Mouse (Mus musculus) MEL (cell line): Measurements from ENCODE around the gene Tbc1d24. TPM values are rescaled to one million over a fixed set of nuclear protein-coding genes. Genes with fewer than 3 reads are reported as not detected.

Experiments used
- DNase-seq: peaks from one replicate; pipeline ENCODE4 v3.0.0; 2011; ENCODE audit warnings: low read depth, low spot score
- H3K27ac ChIP-seq: 2 replicates; pipeline ENCODE4 v1.5.1; 2012; ENCODE audit warnings: low read depth, mild to moderate bottlenecking, control low read depth, low read length, moderate library complexity; ENCODE audit not compliant: control insufficient read depth
- H3K27me3 ChIP-seq, 2 experiments: fragments of 150-350 bp in 1 of 2; sonication (generic) in 1 of 2; 2 replicates each; pipeline ENCODE4 v1.6.1; 2012; ENCODE audit warnings: low read length in 2 of 2, mild to moderate bottlenecking in 2 of 2, improper control_type of control experiment in 1 of 2, moderate library complexity in 1 of 2; ENCODE audit not compliant: insufficient read depth in 2 of 2, control insufficient read depth in 1 of 2
- H3K36me3 ChIP-seq, 2 experiments: 2 replicates each; pipeline ENCODE4 v1.6.1; 2012 to 2014; ENCODE audit warnings: low read length in 2 of 2, improper control_type of control experiment in 1 of 2, inconsistent platforms in 1 of 2, mild to moderate bottlenecking in 1 of 2; ENCODE audit not compliant: insufficient read depth in 2 of 2, control insufficient read depth in 1 of 2
- H3K4me1 ChIP-seq, 2 experiments: fragments of 150-350 bp in 1 of 2; sonication (generic) in 1 of 2; 2 replicates each; pipeline ENCODE4 v1.6.1; 2012; ENCODE audit warnings: low read length in 2 of 2, improper control_type of control experiment in 1 of 2, mild to moderate bottlenecking in 1 of 2; ENCODE audit not compliant: insufficient read depth in 2 of 2, control insufficient read depth in 1 of 2
- H3K4me3 ChIP-seq, 2 experiments: fragments of 150-350 bp in 1 of 2; sonication (generic) in 1 of 2; 2 replicates each; pipeline ENCODE4 v1.5.1; 2012; ENCODE audit warnings: low read depth in 2 of 2, low read length in 2 of 2, mild to moderate bottlenecking in 2 of 2, moderate library complexity in 2 of 2, control low read depth in 1 of 2, improper control_type of control experiment in 1 of 2; ENCODE audit not compliant: control insufficient read depth in 1 of 2, insufficient read depth in 1 of 2
- H3K79me2 ChIP-seq: 2 replicates; pipeline ENCODE4 v1.6.1; 2012; ENCODE audit warnings: mild to moderate bottlenecking, low read length, moderate library complexity; ENCODE audit not compliant: control insufficient read depth, poor library complexity, insufficient read depth
- H3K9ac ChIP-seq: 2 replicates; pipeline ENCODE4 v1.6.1; 2012; ENCODE audit warnings: low read depth, mild to moderate bottlenecking, control low read depth, low read length, moderate library complexity; ENCODE audit not compliant: control insufficient read depth, poor library complexity, severe bottlenecking
- H3K9me3 ChIP-seq: fragments of 150-350 bp; sonication (generic); replicated peaks from 2 replicates; pipeline ENCODE4 v1.6.1; 2012; ENCODE audit warnings: mild to moderate bottlenecking, low read length, improper control_type of control experiment, moderate library complexity; ENCODE audit not compliant: insufficient read depth
- BHLHE40 ChIP-seq: IDR thresholded peaks from 2 replicates; pipeline ENCODE4 v1.6.1; 2012; ENCODE audit warnings: low read depth, mild to moderate bottlenecking, inconsistent platforms, low read length, improper control_type of control experiment, borderline replicate concordance
- CHD2 ChIP-seq: IDR thresholded peaks from 2 replicates; pipeline ENCODE4 v1.6.1; 2011; ENCODE audit warnings: low read length, improper control_type of control experiment
- CTCF ChIP-seq, 3 experiments: IDR thresholded peaks in 2 of 3; conservative IDR thresholded peaks in 1 of 3; 2 replicates each; pipeline ENCODE4 v1.5.1; 2011 to 2012; ENCODE audit warnings: low read length in 3 of 3, low read depth in 2 of 3, mild to moderate bottlenecking in 2 of 3, improper control_type of control experiment in 1 of 3, inconsistent platforms in 1 of 3, mixed read lengths in 1 of 3, moderate library complexity in 1 of 3; ENCODE audit not compliant: control insufficient read depth in 1 of 3, insufficient read depth in 1 of 3, poor library complexity in 1 of 3, severe bottlenecking in 1 of 3
- E2F4 ChIP-seq: IDR thresholded peaks from 2 replicates; pipeline ENCODE4 v1.6.1; 2011; ENCODE audit warnings: low read depth, low read length, improper control_type of control experiment, borderline replicate concordance
- ELF1 ChIP-seq: IDR thresholded peaks from 2 replicates; pipeline ENCODE4 v1.6.1; 2014; ENCODE audit warnings: low read depth, mild to moderate bottlenecking, inconsistent platforms, low read length, improper control_type of control experiment, moderate library complexity
- EP300 ChIP-seq, 2 experiments: IDR thresholded peaks; 2 replicates each; pipeline ENCODE4 v1.6.1; 2011; ENCODE audit warnings: improper control_type of control experiment in 2 of 2, low read length in 2 of 2, low read depth in 1 of 2, mild to moderate bottlenecking in 1 of 2
- ETS1 ChIP-seq: IDR thresholded peaks from 2 replicates; pipeline ENCODE4 v1.6.1; 2012; ENCODE audit warnings: low read depth, mild to moderate bottlenecking, inconsistent platforms, low read length, improper control_type of control experiment, moderate library complexity
- GATA1 ChIP-seq: IDR thresholded peaks from 2 replicates; pipeline ENCODE4 v1.6.1; 2011; ENCODE audit warnings: low read depth, low read length, improper control_type of control experiment
- HCFC1 ChIP-seq: IDR thresholded peaks from 2 replicates; pipeline ENCODE4 v1.6.1; 2012; ENCODE audit warnings: low read depth, mild to moderate bottlenecking, inconsistent platforms, low read length, improper control_type of control experiment, moderate library complexity
- JUND ChIP-seq: IDR thresholded peaks from 2 replicates; pipeline ENCODE4 v1.6.1; 2011; ENCODE audit warnings: low read depth, mild to moderate bottlenecking, improper control_type of control experiment, low read length
- MAFK ChIP-seq: IDR thresholded peaks from 2 replicates; pipeline ENCODE4 v1.6.1; 2011; ENCODE audit warnings: low read depth, mild to moderate bottlenecking, low read length, improper control_type of control experiment, borderline replicate concordance
- MAX ChIP-seq: IDR thresholded peaks from 2 replicates; pipeline ENCODE4 v1.6.1; 2011; ENCODE audit warnings: low read length, improper control_type of control experiment
- MXI1 ChIP-seq: IDR thresholded peaks from 2 replicates; pipeline ENCODE4 v1.6.1; 2011; ENCODE audit warnings: mild to moderate bottlenecking, low read depth, low read length, improper control_type of control experiment
- MYB ChIP-seq: IDR thresholded peaks from 2 replicates; pipeline ENCODE4 v1.6.1; 2011; ENCODE audit warnings: mild to moderate bottlenecking, low read depth, low read length, improper control_type of control experiment
- NELFE ChIP-seq: IDR thresholded peaks from 2 replicates; pipeline ENCODE4 v1.6.1; 2011; ENCODE audit warnings: low read depth, low read length, improper control_type of control experiment
- POLR2A ChIP-seq, 2 experiments: IDR thresholded peaks; 2 replicates each; pipeline ENCODE4 v1.6.1; 2011 to 2012; ENCODE audit warnings: low read length in 2 of 2, mild to moderate bottlenecking in 2 of 2, control low read depth in 1 of 2, improper control_type of control experiment in 1 of 2, low read depth in 1 of 2, moderate library complexity in 1 of 2; ENCODE audit not compliant: control insufficient read depth in 1 of 2, insufficient read depth in 1 of 2, poor library complexity in 1 of 2
- POLR2AphosphoS2 ChIP-seq: IDR thresholded peaks from 2 replicates; pipeline ENCODE4 v1.6.1; 2011; ENCODE audit warnings: low read length, improper control_type of control experiment
- RAD21 ChIP-seq: IDR thresholded peaks from 2 replicates; pipeline ENCODE4 v1.6.1; 2011; ENCODE audit warnings: mild to moderate bottlenecking, low read depth, low read length, improper control_type of control experiment
- RCOR1 ChIP-seq: IDR thresholded peaks from 2 replicates; pipeline ENCODE4 v1.6.1; 2012; ENCODE audit warnings: low read depth, mild to moderate bottlenecking, inconsistent platforms, low read length, improper control_type of control experiment
- SIN3A ChIP-seq: IDR thresholded peaks from 2 replicates; pipeline ENCODE4 v1.6.1; 2012; ENCODE audit warnings: low read length, improper control_type of control experiment, inconsistent platforms
- SMC3 ChIP-seq: IDR thresholded peaks from 2 replicates; pipeline ENCODE4 v1.6.1; 2011; ENCODE audit warnings: low read depth, low read length, improper control_type of control experiment
- TAL1 ChIP-seq: IDR thresholded peaks from 2 replicates; pipeline ENCODE4 v1.6.1; 2012; ENCODE audit warnings: mild to moderate bottlenecking, inconsistent platforms, low read length, moderate library complexity, mixed read lengths
- TBP ChIP-seq: IDR thresholded peaks from 2 replicates; pipeline ENCODE4 v1.8.0; 2011; ENCODE audit warnings: low read depth, low read length, improper control_type of control experiment
- TCF12 ChIP-seq: IDR thresholded peaks from 2 replicates; pipeline ENCODE4 v1.6.1; 2014; ENCODE audit warnings: low read depth, mild to moderate bottlenecking, inconsistent platforms, low read length, improper control_type of control experiment, moderate library complexity
- USF1 ChIP-seq: IDR thresholded peaks from 2 replicates; pipeline ENCODE4 v1.6.1; 2014; ENCODE audit warnings: low read depth, mild to moderate bottlenecking, inconsistent platforms, low read length, improper control_type of control experiment, moderate library complexity
- USF2 ChIP-seq, 2 experiments: IDR thresholded peaks; 2 replicates each; pipeline ENCODE4 v1.6.1; 2011 to 2012; ENCODE audit warnings: improper control_type of control experiment in 2 of 2, low read length in 2 of 2, borderline replicate concordance in 1 of 2, inconsistent platforms in 1 of 2, low read depth in 1 of 2, mild to moderate bottlenecking in 1 of 2; ENCODE audit not compliant: insufficient read depth in 1 of 2
- ZC3H11A ChIP-seq: IDR thresholded peaks from 2 replicates; pipeline ENCODE4 v1.6.1; 2012; ENCODE audit warnings: low read depth, mild to moderate bottlenecking, inconsistent platforms, low read length, improper control_type of control experiment
- ZKSCAN1 ChIP-seq: IDR thresholded peaks from 2 replicates; pipeline ENCODE4 v1.6.1; 2012; ENCODE audit warnings: low read depth, mild to moderate bottlenecking, inconsistent platforms, low read length, improper control_type of control experiment, moderate library complexity
- ZNF384 ChIP-seq: IDR thresholded peaks from 2 replicates; pipeline ENCODE4 v1.6.1; 2012; ENCODE audit warnings: low read depth, mild to moderate bottlenecking, inconsistent platforms, low read length, improper control_type of control experiment
- polyA plus RNA-seq, 2 experiments: library from polyadenylated mRNA; stranded (reverse) in 1 of 2; unstranded in 1 of 2; fragments of >175 nt in 1 of 2; fragments of >200 nt in 1 of 2; gene quantifications; 2 replicates each; pipeline versions ENCODE4 v1.2.1 to v1.2.4; 2012; ENCODE audit warnings: low replicate concordance in 2 of 2, low read depth in 1 of 2; ENCODE audit not compliant: insufficient read length in 2 of 2, insufficient read depth in 1 of 2, missing spikeins in 1 of 2
- total RNA-seq: library from RNA; depleted of rRNA; stranded (reverse); fragments of 300-350 nt; gene quantifications from 2 replicates; pipeline ENCODE4 v1.2.3, GENCODE M21; 2012

The Tbc1d24 gene
- total and polyA plus RNA-seq, 3 experiments, result 24.3 to 34.2 (median 27.3) TPM

GRCm38 (mm10) chr17:24209916-24210240, 4.5 kb upstream of the Tbc1d24 start:
- DNase-seq, result no peak
- Histone ChIP-seq H3K36me3 (peaks cover 0 to 14% of the 10 kb centered on the region in 2 experiments; a peak in 2 of 4 replicates), H3K27me3 (no peaks in the 10 kb centered on the region), H3K4me3 (no peak overlapping the region), H3K4me1 (peaks cover 0 to 28% of the 10 kb centered on the region in 2 experiments; a peak in 3 of 4 replicates), H3K9me3 (no peaks in the 10 kb centered on the region), H3K27ac (peak overlapping the region; percentile 3; the same call in 1 of the 2 replicates), H3K79me2 (peaks cover 25% of the 10 kb centered on the region), H3K9ac (no peak overlapping the region)
- TF ChIP-seq USF2 (IDR thresholded peaks at IDR 0.05; ENCODE audit: borderline replicate concordance in 1 of 2, insufficient read depth in 1 of 2, low read depth in 1 of 2, low read length in 2 of 2) (no peak), MYB (no peak), RAD21 (no peak), MXI1 (no peak), ZC3H11A (no peak), ZNF384 (no peak), TBP (no peak), CTCF (IDR thresholded peaks at IDR 0.05 in 2 of 3, conservative IDR thresholded peaks at IDR 0.05 in 1 of 3; ENCODE audit: control insufficient read depth in 1 of 3, insufficient read depth in 1 of 3, low read depth in 2 of 3, low read length in 3 of 3, poor library complexity in 1 of 3, severe bottlenecking in 1 of 3) (no peak), TCF12 (no peak), RCOR1 (no peak), E2F4 (no peak), USF1 (no peak)

DNA sequence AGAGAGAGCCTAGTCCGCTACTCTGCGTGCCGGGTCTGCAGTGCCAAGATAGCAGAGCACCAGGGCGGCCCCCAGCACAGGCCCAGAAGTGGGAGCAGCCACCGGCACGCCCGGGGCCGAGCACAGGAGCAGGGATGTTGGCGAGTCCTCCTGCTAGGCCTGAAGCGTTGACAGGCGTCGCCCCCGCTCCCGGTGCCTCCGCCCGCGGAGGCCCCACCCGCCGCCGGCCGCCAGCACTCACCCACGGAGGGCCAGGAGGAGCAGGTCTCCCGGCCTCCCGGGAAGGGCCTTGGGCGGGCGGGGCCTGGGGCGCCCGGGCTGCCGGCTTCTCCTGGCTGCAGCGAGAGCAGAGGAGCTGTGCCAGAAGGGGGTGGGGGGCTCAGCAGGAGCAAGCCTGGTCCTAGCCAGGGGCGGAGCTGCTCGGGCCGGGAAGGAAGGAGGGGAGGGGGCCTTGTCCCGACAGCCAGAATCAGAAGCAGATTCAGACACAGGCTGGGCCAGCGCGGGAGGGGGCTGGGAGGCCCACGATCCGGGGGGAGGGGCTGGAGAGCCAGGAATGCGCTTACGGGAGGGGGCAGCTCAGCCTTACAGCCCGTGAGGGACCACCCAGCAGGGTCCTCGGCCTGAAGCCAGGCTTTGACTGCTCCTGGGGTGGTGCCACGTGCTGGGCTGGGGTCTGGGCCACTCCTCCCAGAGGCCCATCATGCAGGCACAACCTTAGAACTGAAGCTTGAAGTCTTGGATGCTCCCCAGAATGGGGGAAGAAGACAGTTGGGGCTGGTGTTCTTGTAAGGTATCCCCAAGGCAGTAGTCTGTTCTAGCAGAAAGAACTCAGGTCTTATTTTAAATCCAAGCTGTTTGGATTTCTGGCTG, 3.9 kb upstream of the Tbc1d24 start, which contains the start of gene Ntn3:
Gene Ntn3 (minus strand): TSS at position 489 of the 873 bp plus-strand sequence.
- Histone ChIP-seq H3K27ac (peak within 1 kb of the TSS; percentile 56), H3K9me3 (no peaks in the 10 kb centered on the region), H3K4me1 (peaks cover 0 to 34% of the 10 kb centered on the region in 2 experiments; a peak in 3 of 4 replicates), H3K79me2 (peaks cover 31% of the 10 kb centered on the region), H3K4me3 (peak within 1 kb of the TSS; percentile 49 to 63), H3K27me3 (no peaks in the 10 kb centered on the region), H3K36me3 (peaks cover 0 to 17% of the 10 kb centered on the region in 2 experiments; a peak in 2 of 4 replicates), H3K9ac (peak within 1 kb of the TSS; percentile 93)
- DNase-seq, result peak; percentile 76
- TF ChIP-seq POLR2A (IDR thresholded peaks at IDR 0.05; ENCODE audit: control insufficient read depth in 1 of 2, insufficient read depth in 1 of 2, low read depth in 1 of 2, low read length in 2 of 2, poor library complexity in 1 of 2) (peak in 1 of 2 experiments; percentile 50; a peak in 3 of 4 replicates), MXI1 (0 out of 2 replicates have a peak, but pooled peaks have one; percentile 0), MYB (no peak), GATA1 (no peak), SIN3A (peak; percentile 49), MAX (no peak; the same call in 1 of the 2 replicates), USF1 (no peak), NELFE (no peak), JUND (no peak), MAFK (no peak), SMC3 (no peak), ZC3H11A (no peak), BHLHE40 (no peak), ETS1 (no peak), ELF1 (no peak), ZNF384 (no peak), EP300 (IDR thresholded peaks at IDR 0.05; ENCODE audit: low read depth in 1 of 2, low read length in 2 of 2) (peak in 1 of 2 experiments; percentile 48; a peak in 1 of 4 replicates), RCOR1 (no peak), ZKSCAN1 (no peak), RAD21 (no peak), TCF12 (peak; percentile 58; the same call in 1 of the 2 replicates), HCFC1 (0 out of 2 replicates have a peak, but pooled peaks have one; percentile 8), CHD2 (no peak), TAL1 (peak; percentile 77), POLR2AphosphoS2 (peak; percentile 66; the same call in 1 of the 2 replicates)
